Mouse (Mus musculus): ENCODE data around the gene Adck1.
"Not testable (repeated sequence)": the region's sequence is repeated elsewhere in the genome, so short reads cannot be mapped to it uniquely, and the experiment has no call there.

Adck1 gene

DNA sequence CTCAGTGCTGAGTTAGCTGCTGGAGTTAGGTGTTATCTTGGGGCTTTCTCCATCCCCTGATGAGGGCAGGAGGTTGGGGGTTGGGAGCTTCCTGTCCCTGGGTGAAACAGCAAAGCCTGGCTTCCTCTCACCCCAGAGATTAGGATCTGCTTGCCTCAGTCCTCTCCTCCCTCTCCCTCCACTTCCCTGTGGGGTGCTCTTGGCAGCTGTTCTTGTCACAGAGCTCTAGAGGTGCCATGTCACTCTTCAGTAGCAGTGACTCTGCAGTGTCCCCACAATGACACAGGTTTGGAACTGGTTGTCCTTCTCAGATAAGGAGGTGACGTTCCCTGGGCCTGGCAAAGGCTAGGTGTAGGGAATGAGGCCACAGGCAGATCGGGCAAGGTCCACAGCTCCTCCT lies 68.4 kb downstream of the Adck1 start:
- DNase-seq, result no peak

GRCm38 (mm10) chr12:88432277-88432676 lies 71.9 kb downstream of the Adck1 start:
- no peak for DNase-seq

- DNase-seq, result no peak
Measured at GRCm38 (mm10) chr12:88433171-88433570, 72.8 kb downstream of the Adck1 start.

GRCm38 (mm10) chr12:88436962-88437750 lies 76.8 kb downstream of the Adck1 start:
- DNase-seq, result no peak

- DNase-seq, result no peak
Measured at GRCm38 (mm10) chr12:88441922-88442809, 81.8 kb downstream of the Adck1 start.

- peak; percentile 59 to 65 for DNase-seq
Measured at GRCm38 (mm10) chr12:88444040-88444439, 83.7 kb downstream of the Adck1 start.

DNA sequence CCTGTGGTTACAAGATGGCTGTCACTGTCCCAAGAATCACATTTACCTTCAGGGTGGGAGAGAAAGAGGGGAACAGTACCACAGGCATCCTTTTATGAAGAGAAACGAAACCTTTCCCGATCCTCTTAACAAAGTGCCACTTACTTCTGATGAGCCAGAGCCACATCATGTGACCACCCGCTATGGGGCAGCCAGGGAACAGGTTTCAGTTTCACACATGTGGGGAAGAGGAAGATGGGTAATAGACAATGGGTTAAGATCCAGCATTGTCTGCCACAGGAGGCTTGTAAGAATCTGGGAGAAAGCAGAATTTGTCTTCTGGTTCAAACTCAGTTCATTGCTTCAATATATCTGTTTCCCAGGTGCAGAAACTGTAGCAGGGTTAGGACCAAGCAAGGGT lies 85.1 kb downstream of the Adck1 start:
- no peak for DNase-seq

GRCm38 (mm10) chr12:88450658-88451563 lies 90.6 kb downstream of the Adck1 start:
- DNase-seq, result no peak

GRCm38 (mm10) chr12:88454701-88455410 lies 94.5 kb downstream of the Adck1 start:
- DNase-seq, result peak in 1 of 2 experiments; percentile 34

DNA sequence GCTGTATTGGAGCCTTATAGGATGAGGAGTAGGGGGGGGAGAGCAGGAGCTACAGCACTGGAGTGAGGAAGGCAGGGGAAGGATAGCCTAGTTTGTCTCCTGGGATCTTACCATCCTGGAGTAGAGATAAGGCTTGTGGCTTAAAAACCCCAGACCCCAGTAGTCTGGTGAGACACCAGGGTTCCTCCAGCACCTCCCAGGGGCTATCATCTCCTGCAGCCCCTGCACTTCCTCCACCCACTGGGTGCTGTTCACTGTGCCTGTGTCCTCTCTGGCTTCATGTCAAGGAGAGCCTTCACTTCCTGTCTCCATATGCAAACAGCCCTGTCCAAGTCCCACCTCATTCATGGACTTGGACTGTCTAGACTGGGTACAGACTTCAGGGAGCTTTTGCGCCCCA lies 96.7 kb downstream of the Adck1 start:
- DNase-seq, result no peak

- no peak for DNase-seq
Measured at GRCm38 (mm10) chr12:88458936-88459335, 98.6 kb downstream of the Adck1 start.

- no peak for DNase-seq
Measured at GRCm38 (mm10) chr12:88459461-88459860, 99.1 kb downstream of the Adck1 start.

DNA sequence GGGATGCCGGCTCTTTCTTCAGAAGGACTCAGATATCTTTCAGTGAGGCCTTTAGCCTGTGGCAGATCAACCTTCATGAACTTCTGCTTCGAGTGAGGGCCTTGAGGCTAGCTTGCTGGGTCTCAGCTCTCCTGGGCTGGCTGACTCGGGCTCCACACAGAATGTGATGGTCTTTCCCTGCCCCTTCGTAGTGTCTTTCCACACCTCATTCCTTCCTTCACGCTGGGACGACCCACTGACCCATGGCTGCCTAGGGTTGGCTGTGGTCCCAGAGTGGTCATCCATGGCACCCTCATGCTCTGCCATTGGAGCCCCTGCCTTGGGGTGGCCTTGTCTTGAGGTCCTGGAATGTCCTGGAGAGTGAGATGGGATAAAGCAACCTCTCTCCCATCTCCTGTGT lies 100.7 kb downstream of the Adck1 start:
- no peak for DNase-seq

DNA sequence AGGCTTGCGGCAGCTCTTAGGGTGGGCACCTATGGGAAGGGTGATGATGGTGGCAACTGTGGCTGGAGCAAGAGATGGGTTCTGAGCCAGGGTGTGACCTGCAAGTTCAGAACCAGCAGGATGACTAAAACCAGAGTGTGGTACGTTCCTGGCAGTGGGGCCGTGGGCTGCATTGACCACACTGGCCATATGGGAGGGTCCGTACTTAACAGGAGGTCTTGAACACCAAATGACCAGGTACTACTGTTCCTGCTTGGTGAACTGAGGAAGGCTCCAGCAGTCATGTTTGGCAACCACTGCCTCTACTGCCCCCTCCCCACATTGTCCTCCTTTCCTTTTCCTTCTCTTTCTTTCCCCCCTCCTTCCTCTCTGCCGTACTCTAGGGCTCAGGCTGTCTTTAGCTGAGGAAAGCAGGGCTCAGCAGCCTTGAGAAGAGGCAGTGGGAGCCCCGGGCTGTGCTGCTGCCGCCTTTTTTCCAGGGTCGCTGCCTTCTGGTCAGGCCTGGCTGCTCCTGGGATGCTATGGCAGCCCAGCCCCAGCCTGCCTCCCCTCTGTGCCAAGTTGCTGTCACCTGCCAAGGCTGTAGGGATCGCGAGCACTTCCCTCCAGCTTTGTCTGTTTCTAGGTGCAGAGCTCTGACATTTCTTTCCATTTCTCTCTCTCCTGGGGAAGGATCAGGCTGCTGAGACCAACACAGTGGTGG lies 103.4 kb downstream of the Adck1 start:
- DNase-seq, result no peak

DNA sequence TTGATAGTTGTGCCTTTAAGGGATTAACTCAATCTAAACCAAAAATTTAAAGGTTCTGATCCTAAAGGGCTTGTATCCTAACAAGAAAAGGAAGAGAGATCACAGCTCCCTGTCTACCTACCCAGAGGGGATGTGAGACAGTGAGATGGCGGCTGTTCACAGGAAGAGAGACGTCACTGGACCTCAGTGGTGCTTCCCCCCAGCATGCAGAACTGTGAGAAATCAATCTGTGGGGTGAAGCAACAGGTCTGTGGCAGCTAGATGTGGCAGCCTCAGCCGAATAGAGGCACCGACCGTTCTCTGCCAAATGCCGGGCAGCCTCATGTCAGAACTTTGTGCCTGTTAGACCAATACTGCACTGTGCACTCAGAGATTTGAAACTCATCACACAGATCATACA lies 106.4 kb downstream of the Adck1 start:
- no peak for DNase-seq

DNA sequence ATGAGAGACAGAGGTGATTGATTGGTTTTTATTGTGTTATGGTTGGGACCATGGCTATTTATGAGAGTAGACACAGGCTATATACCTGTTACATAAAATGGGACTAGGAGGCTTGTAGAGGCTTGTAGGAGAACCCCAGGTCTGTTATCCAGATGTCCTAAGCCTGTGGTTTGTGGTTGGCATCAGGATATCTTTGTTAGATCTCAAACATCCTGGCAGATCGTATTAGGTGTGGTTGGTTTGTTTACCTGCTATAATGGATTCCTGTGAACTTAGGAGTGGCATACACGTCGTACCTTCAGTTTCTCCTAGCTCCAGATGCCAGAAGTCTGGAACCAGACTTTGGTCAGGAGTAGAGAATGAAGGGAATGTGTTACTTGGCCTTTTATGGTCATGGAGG lies 106.9 kb downstream of the Adck1 start:
- no peak for DNase-seq

DNA sequence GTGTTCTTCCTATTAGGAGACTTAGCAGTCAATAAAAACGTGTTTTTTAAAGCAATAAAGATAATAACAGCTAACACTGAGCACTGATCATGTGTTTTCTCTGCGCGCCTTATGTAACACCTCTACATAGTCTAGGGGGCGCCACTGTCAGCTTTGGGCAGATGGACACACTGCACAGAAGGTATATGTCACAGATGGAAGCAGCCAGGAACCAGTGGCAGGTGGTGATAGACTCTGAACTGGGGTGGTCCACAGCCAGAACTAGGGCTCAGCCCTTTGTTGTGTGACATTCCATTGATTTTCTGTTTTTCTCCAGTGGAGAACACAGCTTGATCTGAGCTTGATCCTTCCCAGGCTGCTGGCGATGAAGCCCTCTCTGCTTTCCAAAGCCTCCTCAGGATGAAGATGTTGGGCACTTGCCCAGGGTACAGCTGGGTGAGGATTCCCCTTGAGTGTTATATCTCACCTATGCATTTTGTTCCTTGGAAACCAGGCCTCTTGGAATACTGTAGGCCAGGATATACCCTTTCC lies 107.6 kb downstream of the Adck1 start:
- DNase-seq, result no peak

DNA sequence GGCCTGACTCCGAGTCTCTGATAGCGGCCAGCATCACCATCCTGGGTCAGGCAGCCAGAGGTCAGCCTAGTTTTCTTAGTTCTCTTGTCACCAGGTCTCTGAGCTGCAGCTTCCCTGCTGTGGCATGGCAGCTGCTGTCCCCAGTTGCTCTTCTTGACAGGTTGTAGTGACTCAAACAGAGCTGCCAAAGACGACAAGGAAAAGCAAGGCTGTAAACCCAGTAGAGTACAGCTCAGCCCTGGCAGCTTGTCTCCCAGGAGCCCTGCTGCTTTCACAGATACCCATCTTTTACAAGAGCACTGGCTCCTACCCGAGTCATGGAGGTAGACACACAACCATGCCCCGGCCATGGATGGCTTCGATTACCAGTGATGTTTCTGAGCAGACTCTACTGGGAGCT lies 108.3 kb downstream of the Adck1 start:
- DNase-seq, result no peak

- not testable (repeated sequence) for DNase-seq
Measured at GRCm38 (mm10) chr12:88471884-88472283, 111.5 kb downstream of the Adck1 start.

DNA sequence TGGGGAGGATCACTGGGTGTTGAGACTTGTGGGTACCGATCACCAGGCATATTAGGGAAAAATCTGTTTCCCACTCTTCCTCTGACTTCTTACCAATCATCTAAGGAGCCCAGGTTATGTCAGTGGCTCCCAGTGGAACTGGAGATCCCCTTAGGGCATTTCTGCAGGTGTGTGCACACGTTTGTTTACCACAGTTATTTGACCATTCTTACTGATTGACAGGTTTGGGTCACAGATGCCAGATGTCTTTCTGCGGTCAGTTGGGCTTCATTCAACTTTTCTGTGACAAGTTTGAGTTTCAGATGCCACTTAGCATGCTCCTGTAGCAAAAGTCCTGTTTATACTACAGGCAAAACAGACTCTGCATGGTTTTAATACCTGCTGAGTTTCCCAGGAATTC lies 112.5 kb downstream of the Adck1 start:
- DNase-seq, result no peak

- DNase-seq, result no peak
Measured at GRCm38 (mm10) chr12:88473796-88474195, 113.4 kb downstream of the Adck1 start.
